Mouse (Mus musculus): Measurements from ENCODE around the gene Aurkaip1.
A peak's percentile ranks its signal among the peaks of the same experiment; 100 is the strongest.
"Not testable (repeated sequence)": the region's sequence is repeated elsewhere in the genome, so short reads cannot be mapped to it uniquely, and the experiment has no call there.

The Aurkaip1 gene

DNA sequence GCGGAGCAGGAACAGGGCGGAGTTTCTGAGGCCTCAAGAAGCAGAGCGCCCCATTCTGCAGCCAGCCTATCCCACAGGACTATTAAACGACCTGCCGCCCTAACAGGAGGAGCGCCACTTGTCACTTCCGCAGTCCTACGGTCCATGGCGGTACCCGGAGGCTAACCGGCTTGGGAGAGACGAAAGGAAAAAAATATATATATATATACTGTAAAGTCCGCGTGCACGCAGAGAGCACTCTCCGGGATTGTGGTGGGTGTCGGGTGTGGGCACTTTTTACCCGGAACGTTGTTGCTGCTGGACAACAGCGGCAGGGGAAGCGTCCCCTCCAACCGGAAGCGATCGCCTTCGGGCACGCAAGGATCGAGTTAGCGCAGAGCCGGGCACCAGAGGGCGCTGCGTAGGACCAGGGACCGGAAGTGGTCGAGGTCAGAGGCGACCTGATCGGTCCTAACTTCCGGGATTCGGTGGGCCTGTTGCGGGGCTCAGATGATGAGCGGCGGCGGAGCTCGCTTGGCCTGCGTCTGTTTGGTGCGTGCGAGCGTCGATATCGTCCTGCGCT lies at the start of gene Aurkaip1:
Gene Aurkaip1 (plus strand): TSS at position 68 of the 562 bp plus-strand sequence.
- peak; percentile 95 for DNase-seq (ENCODE audit: low spot score in 2 of 2)

DNA sequence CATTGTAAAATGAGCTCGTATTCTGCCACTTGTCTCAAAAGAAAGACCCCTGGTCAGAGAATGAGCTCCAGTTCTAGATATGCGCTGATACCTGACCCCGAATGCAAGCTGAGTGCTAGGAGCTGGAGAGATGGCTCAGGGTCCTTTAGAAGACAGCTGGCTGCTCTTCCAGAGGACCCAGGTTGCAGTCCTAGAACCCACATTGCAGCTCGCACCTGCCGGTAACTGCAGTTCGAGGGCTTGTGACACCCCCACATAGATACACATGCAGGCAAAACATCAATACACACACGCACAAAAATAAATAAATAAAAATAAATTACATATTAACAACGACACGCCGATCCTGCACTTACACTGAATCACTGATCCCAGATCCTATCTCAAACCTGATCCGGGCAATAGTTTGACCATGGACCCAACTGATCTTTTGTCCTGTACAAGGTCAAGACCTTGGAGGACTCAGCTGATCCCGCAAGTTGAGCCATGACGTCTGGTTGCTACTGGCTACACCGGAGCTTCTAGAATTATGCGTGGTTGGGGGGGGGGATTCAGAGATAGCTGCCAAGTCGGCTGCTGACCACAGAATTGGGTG lies 47.5 kb upstream of the Aurkaip1 start:
- DNase-seq (ENCODE audit: low spot score in 2 of 2) = no peak

DNA sequence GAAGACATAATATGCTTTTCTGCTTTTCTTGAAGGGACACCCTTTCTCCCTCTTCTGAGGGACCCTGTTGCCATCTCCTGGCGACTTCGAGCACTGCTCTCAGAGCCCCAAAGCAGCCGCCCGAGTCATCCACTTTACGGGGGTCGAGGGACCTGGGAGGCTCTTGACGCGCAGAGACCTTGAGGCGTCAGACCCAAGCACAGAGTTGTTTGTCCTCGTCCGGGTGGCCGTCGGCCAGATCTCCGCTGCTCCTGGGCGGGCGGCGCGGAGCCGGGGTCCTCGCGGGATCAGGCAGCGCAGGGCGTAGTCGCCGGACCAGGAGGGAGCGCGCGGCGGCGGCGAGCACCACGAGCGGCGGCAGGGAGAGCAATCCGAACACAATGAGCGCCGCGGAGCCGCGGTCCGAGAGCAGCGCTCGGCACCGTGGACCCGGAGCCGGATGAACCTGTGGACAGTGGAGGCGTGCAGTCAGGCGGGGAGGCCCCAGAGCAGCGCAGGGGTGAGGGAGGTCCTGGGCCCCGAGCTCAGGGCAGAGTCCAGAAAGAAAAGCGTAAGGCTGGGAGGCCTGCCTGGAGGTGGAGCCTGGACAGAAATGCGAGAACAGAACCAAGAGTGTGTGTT lies 46.9 kb upstream of the Aurkaip1 start:
- DNase-seq (ENCODE audit: low spot score in 2 of 2) = peak; percentile 70 to 71

DNA sequence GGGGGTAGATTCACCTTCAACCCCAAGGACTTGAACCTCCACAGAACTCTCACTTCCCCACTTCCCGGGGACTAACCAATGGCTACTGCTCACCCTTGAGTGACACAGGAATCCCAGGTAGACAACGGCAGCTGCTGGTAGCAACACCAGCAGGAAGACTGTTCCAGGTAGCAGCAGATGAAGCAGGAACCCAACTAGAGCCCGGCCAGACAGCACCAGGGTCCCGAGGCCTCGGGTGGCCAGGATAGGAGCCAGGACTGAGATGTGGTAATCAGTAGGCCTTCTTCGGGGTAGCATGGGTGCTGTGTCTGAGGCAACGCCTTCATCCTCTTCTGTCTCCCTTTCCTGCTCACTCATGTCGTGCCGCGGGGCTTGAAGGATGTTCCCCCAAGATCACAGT lies 45.8 kb upstream of the Aurkaip1 start:
- DNase-seq (ENCODE audit: low spot score in 2 of 2) = no peak

DNA sequence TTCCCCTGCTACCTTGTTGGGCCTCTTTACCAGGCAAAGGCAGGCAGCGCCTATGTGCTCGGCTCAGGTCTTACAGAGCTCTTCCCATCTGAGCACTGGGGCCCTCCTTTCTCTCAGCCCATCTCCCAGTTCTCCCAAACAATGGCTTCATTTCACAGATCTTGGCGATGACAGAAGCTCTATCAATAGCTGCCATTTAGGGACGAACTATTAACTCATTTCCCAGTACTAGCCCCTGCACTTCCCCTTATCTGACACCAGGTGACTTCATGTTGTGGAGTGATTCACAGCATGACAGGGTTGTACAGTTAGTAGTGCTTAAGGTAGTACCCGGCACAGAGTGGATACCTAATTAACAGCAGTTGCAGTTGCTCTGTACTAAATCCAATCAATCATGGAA lies 45.3 kb upstream of the Aurkaip1 start, which contains the start of gene Tmem88b:
Gene Tmem88b (minus strand): TSS at position 56 of the 400 bp plus-strand sequence.
- DNase-seq (ENCODE audit: low spot score in 2 of 2) = no peak

DNA sequence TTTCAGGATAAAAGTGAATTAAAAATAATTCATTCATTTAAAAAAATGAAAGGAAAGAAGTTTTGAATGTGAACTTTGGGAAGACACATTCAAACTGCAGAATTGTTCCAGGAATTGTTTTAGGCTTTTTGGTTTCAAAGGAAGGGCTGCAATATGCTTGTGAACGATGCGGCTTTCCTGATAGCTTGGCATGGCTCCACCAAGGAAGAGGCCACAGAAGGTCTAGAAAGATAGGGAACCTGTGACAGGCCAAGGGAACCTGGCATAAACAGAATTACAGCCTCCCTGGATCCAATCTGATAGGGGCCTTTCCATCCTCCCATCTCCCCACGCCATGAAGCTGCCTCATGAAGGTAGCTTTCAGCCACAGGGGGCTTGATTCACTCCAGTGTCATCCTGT lies 42.8 kb upstream of the Aurkaip1 start:
- DNase-seq (ENCODE audit: low spot score in 2 of 2) = no peak

DNA sequence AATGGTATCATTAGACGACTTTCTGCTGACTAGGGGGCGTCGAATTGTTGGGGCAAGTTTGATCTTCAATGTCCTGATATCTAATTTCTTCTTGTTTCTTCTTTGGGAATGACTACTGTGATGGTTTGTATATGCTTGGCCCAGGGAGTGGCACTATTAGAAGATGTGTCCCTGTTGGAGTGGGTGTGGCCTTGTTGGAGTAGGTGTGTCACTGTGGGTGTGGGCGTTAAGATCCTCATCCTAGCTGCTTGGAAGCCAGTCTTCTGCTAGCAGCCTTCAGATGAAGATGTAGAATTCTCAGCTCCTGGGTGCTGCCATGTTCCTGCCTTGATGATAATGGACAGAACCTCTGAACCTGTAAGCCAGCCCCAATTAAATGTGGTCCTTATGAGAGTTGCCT lies 42.2 kb upstream of the Aurkaip1 start:
- not testable (repeated sequence) for DNase-seq (ENCODE audit: low spot score in 2 of 2)

DNA sequence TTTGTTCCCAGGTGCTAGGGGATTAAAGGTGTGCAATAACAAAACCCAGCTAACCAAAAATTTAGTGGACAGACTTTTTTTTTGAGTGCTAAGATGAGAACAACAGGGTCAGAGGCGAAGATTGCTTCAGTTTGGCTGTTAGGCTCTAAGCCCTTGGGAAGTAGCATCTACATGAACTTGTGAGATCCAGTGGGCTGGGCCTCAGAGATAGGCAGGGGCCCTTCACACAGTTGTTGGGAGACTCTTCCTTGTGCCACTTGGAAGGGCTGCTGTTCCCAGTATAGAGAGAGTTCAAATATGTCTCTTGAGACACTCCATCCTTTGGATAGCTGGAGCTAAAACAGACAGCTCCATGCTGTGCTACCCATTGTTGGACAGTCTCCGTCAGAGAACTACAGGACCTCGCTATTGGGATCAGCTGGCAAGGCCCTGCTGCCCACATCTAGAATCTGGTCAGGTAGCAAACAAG lies 41.0 kb upstream of the Aurkaip1 start, which contains the start of gene Ankrd65:
Gene Ankrd65 (plus strand): TSS at position 419 of the 469 bp plus-strand sequence.
- DNase-seq (ENCODE audit: low spot score in 2 of 2) = no peak

DNA sequence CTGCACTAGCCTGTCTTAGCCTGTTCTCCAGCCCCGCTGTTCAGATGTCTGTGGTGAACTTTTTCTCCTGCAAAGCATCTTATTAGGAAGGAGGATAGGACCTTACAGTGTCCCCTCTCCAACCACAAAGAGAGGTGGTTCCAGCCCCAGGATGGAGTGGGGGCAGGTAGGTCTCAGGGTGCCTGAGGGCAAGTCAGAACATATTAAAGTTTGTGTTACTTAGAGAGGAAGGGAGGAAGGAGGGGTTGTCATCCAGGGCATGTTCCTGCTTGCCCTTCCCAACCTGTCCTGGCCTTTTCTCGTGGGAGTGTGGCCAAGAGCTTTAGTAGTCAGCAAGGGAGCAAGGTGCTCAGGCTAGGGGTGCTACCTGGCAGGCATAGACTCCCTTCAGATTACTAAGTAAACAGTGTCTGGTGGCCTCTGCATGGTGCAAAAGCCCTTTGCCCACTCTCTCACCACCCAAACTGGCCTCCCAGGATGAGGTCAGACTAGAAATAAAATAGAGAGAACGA lies 40.4 kb upstream of the Aurkaip1 start:
- no peak for DNase-seq (ENCODE audit: low spot score in 2 of 2)

DNA sequence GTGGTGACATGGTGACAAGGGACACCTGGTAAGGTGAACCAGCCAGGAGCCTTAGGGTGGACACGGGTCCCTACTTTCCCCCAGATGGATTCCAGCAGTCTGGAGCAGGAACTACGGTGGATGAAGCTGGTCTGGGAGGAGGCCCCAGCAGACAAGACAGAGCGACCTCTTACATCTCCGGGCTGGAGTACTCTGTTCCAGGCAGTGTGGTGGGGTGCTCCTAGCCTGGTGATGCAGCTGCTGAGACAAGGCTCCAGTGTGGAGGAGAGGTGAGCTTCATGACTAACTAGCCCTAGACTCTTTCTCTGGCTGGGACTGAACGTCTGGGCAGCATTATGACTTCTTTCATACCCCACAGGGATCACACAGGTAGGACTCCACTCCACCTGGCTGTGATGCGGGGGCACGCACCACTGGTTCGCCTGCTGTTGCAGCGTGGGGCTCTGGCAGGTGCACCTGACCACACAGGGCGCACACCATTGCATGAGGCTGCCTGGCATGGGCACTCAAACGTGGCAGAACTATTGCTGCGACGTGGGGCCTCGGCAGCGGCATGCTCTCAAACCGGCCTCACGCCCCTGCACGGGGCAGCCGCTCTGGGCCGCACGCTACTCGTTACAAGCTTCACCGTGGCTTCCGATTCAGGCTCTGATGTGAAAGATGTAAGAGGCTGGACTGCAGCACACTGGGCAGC lies 39.7 kb upstream of the Aurkaip1 start:
- DNase-seq (ENCODE audit: low spot score in 2 of 2) = no peak

DNA sequence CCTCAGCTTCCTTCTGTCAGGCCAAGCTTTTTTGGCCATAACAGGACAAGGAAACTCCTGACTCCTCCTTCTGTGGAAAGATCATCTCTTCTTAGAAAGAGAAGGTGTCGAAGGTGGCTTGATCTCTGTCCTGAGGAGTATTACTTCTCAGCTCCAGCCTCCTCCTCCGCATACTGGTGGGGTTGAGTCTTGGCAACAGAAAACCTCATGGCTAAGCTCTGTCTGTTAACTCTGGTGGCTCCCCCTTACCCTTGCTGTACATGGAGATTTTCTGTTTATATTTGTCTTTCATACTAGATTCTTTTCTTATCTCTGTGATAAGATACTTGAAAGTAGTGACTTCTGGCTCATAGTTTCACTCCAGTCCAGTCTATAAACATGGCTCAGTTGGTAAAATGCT lies 37.3 kb upstream of the Aurkaip1 start:
- no peak for DNase-seq (ENCODE audit: low spot score in 2 of 2)

DNA sequence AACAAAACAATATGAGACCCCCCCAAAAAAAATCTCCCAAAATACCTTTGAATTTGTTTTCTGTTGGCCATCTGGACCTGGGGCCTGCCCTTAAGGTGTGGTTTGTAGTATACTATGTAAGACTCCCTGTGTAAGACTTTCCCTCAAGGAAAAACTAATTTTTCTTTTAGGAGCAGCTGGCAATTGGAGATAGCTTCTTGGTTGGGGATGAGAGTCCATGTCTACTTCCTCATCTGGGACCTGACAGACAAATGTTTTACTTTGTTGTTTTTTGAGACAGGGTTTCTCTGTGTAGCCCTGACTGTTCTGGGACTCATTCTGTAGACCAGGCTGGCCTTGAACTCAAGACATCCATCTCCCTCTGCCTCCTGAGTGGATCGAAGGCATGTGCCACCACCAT lies 29.0 kb upstream of the Aurkaip1 start:
- DNase-seq (ENCODE audit: low spot score in 2 of 2) = no peak

DNA sequence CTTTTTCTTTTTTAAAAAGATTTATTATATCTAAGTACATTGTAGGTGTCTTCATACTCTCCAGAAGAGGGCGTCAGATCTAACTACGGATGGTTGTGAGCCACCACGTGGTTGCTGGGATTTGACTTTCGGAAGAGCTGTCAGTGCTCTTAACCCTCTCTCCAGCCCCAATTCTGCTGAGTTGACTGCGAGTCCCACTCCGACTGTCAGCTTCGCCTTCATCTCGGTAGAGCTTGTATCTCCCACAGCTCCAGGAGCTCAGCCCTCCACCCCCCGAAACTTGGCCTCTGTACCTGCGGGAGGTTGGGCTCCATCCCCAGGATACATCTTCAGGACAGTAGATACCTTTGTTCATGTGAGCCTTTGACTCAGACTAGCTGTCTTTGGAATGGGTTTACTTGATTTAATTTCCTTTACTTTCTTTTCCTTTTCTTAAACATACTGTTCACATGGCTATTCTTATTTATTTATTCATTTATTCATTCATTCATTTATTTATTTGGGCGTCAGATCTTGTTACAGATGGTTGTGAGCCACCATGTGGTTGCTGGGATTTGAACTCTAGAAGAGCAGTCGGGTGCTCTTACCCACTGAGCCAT lies 28.2 kb upstream of the Aurkaip1 start, which contains the start of gene Mrpl20:
Gene Mrpl20 (plus strand): TSS at position 138 of the 599 bp plus-strand sequence.
- DNase-seq (ENCODE audit: low spot score in 2 of 2) = no peak

DNA sequence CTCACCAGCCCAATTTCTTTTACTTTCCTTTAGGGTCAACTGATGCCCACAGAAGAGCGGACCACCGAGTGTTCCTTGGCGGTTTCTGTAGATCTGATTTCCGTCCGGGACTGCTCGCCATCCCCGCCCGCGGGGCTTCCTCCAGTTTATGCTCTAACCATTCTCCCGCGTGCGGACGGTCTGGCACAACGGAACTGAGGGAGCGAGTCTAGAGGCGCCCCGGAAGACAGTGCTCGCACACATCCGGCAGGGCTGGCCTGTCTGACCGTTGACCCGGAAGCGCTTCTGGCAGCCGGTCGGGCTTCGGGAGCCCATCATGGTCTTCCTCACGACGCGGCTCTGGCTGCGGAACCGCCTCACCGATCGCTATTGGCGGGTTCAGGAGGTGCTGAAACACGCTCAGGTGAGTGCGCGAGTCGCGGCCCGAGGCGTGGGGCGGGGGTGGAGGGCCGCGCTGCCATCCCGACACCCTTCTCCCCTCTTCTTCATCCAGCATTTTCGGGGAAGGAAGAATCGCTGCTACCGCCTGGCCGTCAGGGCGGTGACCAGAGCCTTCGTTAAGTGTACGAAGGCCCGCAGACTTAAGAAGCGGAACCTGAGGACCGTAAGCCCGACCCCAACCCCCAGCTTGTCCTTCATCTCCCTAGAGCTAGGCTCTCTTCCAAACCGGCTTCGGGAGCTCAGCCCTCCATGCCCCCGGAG lies 27.6 kb upstream of the Aurkaip1 start:
- peak; percentile 94 to 96 for DNase-seq (ENCODE audit: low spot score in 2 of 2)

DNA sequence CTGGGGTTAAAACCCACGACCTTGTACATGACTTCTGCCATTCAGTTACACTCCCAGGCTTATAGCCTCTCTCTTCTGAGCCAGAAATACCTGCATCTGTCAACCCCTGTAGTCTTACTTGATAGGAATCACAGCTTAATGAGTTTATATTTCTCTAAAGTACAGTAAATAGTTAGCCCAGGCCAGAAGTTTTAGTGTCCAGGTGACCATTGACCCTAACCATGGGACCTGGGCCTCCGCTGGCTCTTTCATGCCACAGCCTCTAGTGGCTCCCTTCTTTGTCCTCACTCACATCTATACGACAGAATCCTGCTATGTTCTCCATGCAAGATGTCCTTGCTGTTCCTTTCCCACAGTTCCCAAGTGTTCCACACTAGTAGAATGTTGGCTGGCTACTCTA lies 23.2 kb upstream of the Aurkaip1 start:
- DNase-seq (ENCODE audit: low spot score in 2 of 2) = no peak

DNA sequence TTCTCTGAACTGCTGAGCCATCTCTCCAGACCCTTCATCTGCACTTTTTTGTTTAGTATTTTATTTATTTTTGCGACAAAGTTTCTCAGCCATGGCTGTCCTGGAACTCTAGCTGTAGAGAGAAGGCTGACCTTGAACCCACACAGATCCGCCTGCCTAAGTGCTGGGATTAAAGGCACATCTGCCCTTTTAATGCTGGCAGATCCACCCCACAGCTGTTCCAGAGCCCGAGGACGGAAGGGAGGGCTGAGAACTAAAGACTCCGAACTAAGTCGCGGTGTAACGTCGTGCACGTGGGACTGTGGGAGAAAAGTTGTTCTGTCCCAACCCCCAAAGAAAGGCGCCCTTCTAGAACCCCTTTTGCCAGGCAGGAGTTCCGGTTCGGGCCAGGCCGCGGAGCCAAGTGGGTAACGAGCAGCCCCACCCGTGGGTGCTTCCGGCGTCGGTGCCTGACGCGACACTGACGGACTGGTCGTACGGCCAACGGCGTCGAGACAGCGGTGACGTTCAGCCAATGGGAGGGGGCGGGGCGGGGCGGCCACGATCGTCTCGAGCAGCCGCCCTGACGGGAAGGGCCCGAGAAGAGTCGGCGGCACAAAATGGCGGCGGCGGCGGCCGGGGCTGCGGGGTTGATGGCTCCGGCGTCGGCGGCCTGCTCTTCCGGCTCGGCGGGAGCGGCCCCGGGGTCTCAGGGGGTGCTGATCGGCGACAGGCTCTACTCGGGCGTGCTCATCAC lies 19.0 kb upstream of the Aurkaip1 start, which contains the start of gene Ccnl2:
Gene Ccnl2 (plus strand): TSS at position 561 of the 736 bp plus-strand sequence.
- DNase-seq (ENCODE audit: low spot score in 2 of 2) = peak; percentile 71 to 84

DNA sequence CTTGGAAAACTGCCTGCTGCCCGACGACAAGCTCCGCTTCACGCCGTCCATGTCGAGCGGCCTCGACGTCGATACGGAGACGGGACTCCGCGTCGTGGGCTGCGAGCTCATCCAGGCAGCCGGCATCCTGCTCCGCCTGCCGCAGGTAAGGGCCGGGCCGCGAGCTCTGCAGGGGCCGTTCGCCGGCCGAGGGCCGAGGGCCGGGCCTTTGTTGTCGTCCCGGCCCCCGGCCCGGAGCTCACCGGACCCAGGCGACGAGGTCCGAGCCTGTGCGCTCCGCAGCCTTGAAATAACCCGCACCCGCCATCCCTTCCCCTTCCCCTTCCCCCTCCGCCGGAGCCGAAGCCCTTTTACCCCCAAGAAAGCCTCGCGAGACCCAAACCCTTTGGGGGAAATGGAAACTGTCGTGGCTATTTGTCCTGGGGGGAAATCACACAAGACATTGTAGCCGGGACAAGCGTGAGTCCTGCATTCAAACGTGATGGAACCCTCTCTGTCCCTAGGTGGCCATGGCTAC lies 18.3 kb upstream of the Aurkaip1 start:
- DNase-seq (ENCODE audit: low spot score in 2 of 2) = no peak

DNA sequence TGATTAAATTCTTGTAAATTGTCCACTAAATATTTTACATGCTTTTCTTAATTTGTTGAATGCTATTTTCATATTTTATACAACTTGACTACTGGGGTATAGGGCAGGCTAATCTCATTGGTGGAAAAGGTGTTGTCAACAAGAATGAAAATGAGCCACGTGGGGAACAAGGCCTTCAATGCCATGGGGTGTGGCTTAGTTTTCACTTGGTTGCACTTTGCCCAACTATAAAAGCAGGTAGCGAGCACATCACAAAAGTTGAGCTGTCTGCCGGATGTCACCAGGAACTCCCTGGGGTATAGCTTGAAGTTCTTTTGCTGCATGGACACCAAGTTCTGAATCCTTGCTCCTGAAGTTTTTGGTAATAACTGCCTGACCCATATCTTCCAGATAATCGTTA lies 13.5 kb upstream of the Aurkaip1 start:
- no peak for DNase-seq (ENCODE audit: low spot score in 2 of 2)

DNA sequence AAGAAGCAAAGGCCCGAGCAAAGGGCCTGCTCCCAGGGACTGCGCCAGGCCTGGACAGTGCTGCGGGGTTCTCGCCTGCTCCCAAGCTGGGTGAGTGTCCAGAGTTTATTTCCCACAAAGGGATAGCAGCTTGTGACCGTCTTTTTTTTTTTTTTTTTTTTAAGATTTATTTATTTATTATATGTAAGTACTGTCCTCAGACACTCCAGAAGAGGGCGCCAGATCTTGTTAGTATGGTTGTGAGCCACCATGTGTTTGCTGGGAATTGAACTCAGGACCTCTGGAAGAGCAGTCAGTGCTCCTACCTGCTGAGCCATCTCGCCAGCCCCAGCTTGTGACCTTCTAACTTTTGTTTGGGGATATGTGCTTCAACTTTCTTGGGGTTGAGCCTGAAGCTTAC lies 10.0 kb upstream of the Aurkaip1 start:
- DNase-seq (ENCODE audit: low spot score in 2 of 2) = no peak

DNA sequence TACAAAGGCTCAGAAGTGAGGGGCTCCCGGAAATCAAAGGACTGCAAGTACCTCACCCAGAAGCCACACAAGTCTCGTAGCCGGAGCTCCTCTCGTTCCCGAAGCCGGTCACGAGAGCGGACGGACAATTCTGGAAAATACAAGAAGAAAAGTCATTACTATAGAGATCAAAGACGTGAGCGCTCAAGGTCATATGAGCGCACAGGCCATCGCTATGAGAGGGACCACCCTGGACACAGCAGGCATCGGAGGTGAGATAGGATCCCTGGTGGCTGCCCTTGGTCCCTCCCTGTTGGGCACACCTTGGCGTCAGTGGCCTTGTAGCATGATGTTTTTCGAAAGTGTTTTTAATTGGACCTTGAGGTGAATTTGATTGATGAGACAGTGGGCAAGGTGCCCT lies 7.6 kb upstream of the Aurkaip1 start:
- DNase-seq (ENCODE audit: low spot score in 2 of 2) = no peak
